ENCODE assay signal across 26 mouse cellular contexts in genomic region chr2:84384911-84385693, GRCm38 (mm10). TPM values are rescaled to one million over a fixed set of nuclear protein-coding genes. Genes with fewer than 3 reads are reported as not detected.
A peak's percentile ranks its signal among the peaks of the same experiment; 100 is the strongest.
DNase-seq lines count a peak whose midpoint lies in the region; ATAC-seq and TF ChIP-seq lines count a peak whose summit lies in the region.
"Had no signal": no experiment of that assay in that cellular context is flagged by ENCODE, and none has a peak within 500 bp of the region (broad histone marks: within the 10 kb centered on the region; RNA-seq: fewer than 3 reads in every experiment).

No protein-coding gene starts in this region.

- peak; percentile 59 for TF ChIP-seq EP300 in liver, embryonic 14.5 days (IDR thresholded peaks at IDR 0.05; ENCODE audit: low read depth)

- H3K36me3 ChIP-seq in kidney, adult 2 months (ENCODE audit: control insufficient read depth, insufficient read depth, low read length), result no peaks in the 10 kb centered on the region
- no peaks in the 10 kb centered on the region for H3K36me3 ChIP-seq in kidney, embryonic 16.5 days (ENCODE audit: insufficient read depth, low read length)
- no peaks in the 10 kb centered on the region for H3K36me3 ChIP-seq in liver, embryonic 14.5 days (replicated peaks; ENCODE audit: control insufficient read depth, insufficient read depth, low read depth)
- H3K36me3 ChIP-seq in forebrain, embryonic 12.5 days (replicated peaks), result no peaks in the 10 kb centered on the region
- H3K36me3 ChIP-seq: embryonic facial prominence, embryonic 13.5 days; G1E; neural tube, embryonic 12.5 days had no signal

- 87% methylated on average over 6 of the region's 6 CpGs for WGBS in kidney, adult 2 months
- 83% methylated on average over 6 of the region's 6 CpGs for WGBS in kidney, embryonic 16.5 days
- WGBS in liver, embryonic 14.5 days (ENCODE audit: insufficient replicate concordance), result 29% methylated on average over 6 of the region's 6 CpGs
- 68% methylated on average over 6 of the region's 6 CpGs for WGBS in forebrain, embryonic 12.5 days

- peak; percentile 69 for DNase-seq in heart, adult 8-10 months (ENCODE audit: low spot score)
- no peak for DNase-seq in heart, postnatal 25 days (ENCODE audit: low spot score)
- no peak for DNase-seq in kidney, adult 2 months
- DNase-seq in liver, embryonic 14.5 days (ENCODE audit: low read depth in 3 of 3, low spot score in 3 of 3), result no peak
- DNase-seq in ovary, postnatal 36 days (ENCODE audit: low spot score), result no peak
- DNase-seq: adrenal gland, adult 8-10 months; cerebellum, adult 18-20 months; cerebellum, postnatal 14 days; kidney, postnatal 36 days; layer of hippocampus, postnatal 36 days; lung, adult 2 months; lung, postnatal 14 days; midbrain, embryonic 14.5 days; right cerebral cortex, adult 18-20 months; right cerebral cortex, postnatal 4 days; thymus, postnatal 25 days had no signal

- intact Hi-C loops in heart, postnatal 25 days (cut with DNase I), result loop anchor here (5.0 kb wide), 3 partner anchors 48 to 203 kb away; no protein-coding TSS in a partner anchor

- H3K9ac ChIP-seq in kidney, embryonic 16.5 days (replicated peaks; ENCODE audit: low read length), result no peak overlapping the region
- H3K9ac ChIP-seq in liver, embryonic 14.5 days (replicated peaks), result no peak overlapping the region
- H3K9ac ChIP-seq in forebrain, embryonic 12.5 days, result no peak overlapping the region
- H3K9ac ChIP-seq: embryonic facial prominence, embryonic 13.5 days; forebrain, embryonic 13.5 days; neural tube, embryonic 12.5 days had no signal

- no peak for ATAC-seq in kidney, embryonic 16.5 days (ENCODE audit: low FRiP score, low TSS enrichment)
- peak; percentile 66; the same call in 1 of the 2 replicates for ATAC-seq in liver, embryonic 14.5 days (ENCODE audit: insufficient read depth)
- ATAC-seq in forebrain, embryonic 12.5 days (ENCODE audit: low FRiP score), result no peak
- ATAC-seq: forebrain, embryonic 13.5 days; hindbrain, postnatal 0 days; intestine, embryonic 16.5 days had no signal

- H3K4me3 ChIP-seq in kidney, adult 2 months (ENCODE audit: insufficient read depth, low read depth, low read length), result no peak overlapping the region
- H3K4me3 ChIP-seq in kidney, embryonic 16.5 days (ENCODE audit: low read length), result no peak overlapping the region
- no peak overlapping the region for H3K4me3 ChIP-seq in liver, embryonic 14.5 days (ENCODE audit: insufficient read depth in 1 of 2, low read depth in 2 of 2, low read length in 2 of 2)
- H3K4me3 ChIP-seq in forebrain, embryonic 12.5 days (replicated peaks), result no peak overlapping the region
- H3K4me3 ChIP-seq: embryonic facial prominence, embryonic 13.5 days; erythroblast, embryonic 14.5 days; forebrain, embryonic 13.5 days; neural tube, embryonic 12.5 days had no signal

- no peaks in the 10 kb centered on the region for H3K27me3 ChIP-seq in kidney, adult 2 months (replicated peaks; ENCODE audit: control insufficient read depth, insufficient read depth, low read length)
- no peaks in the 10 kb centered on the region for H3K27me3 ChIP-seq in kidney, embryonic 16.5 days (ENCODE audit: insufficient read depth, low read length)
- no peaks in the 10 kb centered on the region for H3K27me3 ChIP-seq in liver, embryonic 14.5 days (ENCODE audit: control insufficient read depth, insufficient read depth, low read length)
- H3K27me3 ChIP-seq in forebrain, embryonic 12.5 days, result no peaks in the 10 kb centered on the region
- H3K27me3 ChIP-seq: CH12.LX; embryonic facial prominence, embryonic 13.5 days; forebrain, embryonic 13.5 days; neural tube, embryonic 12.5 days had no signal

- TF ChIP-seq CTCF in kidney, adult 2 months (conservative IDR thresholded peaks at IDR 0.05; ENCODE audit: insufficient read depth, insufficient read length, low read depth, low read length), result no peak
- no peak for TF ChIP-seq CTCF in liver, embryonic 14.5 days (IDR thresholded peaks at IDR 0.05; ENCODE audit: low read depth)

- no peak overlapping the region for H3K4me2 ChIP-seq in kidney, embryonic 16.5 days (replicated peaks; ENCODE audit: low read depth, low read length)
- no peak overlapping the region for H3K4me2 ChIP-seq in liver, embryonic 14.5 days (ENCODE audit: low read depth)
- H3K4me2 ChIP-seq in forebrain, embryonic 12.5 days, result no peak overlapping the region
- H3K4me2 ChIP-seq: embryonic facial prominence, embryonic 13.5 days; forebrain, embryonic 13.5 days; neural tube, embryonic 12.5 days had no signal

- H3K27ac ChIP-seq in kidney, adult 2 months (ENCODE audit: insufficient read depth, low read depth, low read length), result peak overlapping the region; percentile 50; the same call in 1 of the 2 replicates
- no peak overlapping the region for H3K27ac ChIP-seq in kidney, embryonic 16.5 days (ENCODE audit: low read length)
- no peak overlapping the region for H3K27ac ChIP-seq in liver, embryonic 14.5 days
- H3K27ac ChIP-seq in forebrain, embryonic 12.5 days, result no peak overlapping the region
- H3K27ac ChIP-seq: embryonic facial prominence, embryonic 13.5 days; forebrain, embryonic 13.5 days; hindbrain, postnatal 0 days; neural tube, embryonic 12.5 days had no signal

- H3K4me1 ChIP-seq in kidney, adult 2 months (ENCODE audit: control insufficient read depth, insufficient read depth, low read length), result 0 out of 2 replicates have a peak, but pooled peaks cover 7% of the 10 kb centered on the region
- H3K4me1 ChIP-seq in kidney, embryonic 16.5 days (ENCODE audit: insufficient read depth, low read length), result peaks cover 18% of the 10 kb centered on the region
- H3K4me1 ChIP-seq in liver, embryonic 14.5 days (replicated peaks; ENCODE audit: control insufficient read depth in 2 of 2, insufficient read depth in 2 of 2, low read length in 1 of 2), result peaks cover 0 to 12% of the 10 kb centered on the region in 2 experiments; a peak in 3 of 4 replicates
- H3K4me1 ChIP-seq in forebrain, embryonic 12.5 days, result peaks cover 6% of the 10 kb centered on the region; the same call in 1 of the 2 replicates
- H3K4me1 ChIP-seq: forebrain, embryonic 13.5 days; neural tube, embryonic 12.5 days had no signal

- no peak for TF ChIP-seq POLR2A in kidney, adult 2 months (IDR thresholded peaks at IDR 0.05; ENCODE audit: low read depth, low read length)

- no peaks in the 10 kb centered on the region for H3K9me3 ChIP-seq in kidney, embryonic 16.5 days (ENCODE audit: low read length)
- no peaks in the 10 kb centered on the region for H3K9me3 ChIP-seq in liver, embryonic 14.5 days (ENCODE audit: control insufficient read depth, low read length)
- H3K9me3 ChIP-seq in forebrain, embryonic 12.5 days, result no peaks in the 10 kb centered on the region
- H3K9me3 ChIP-seq: embryonic facial prominence, embryonic 13.5 days; forebrain, embryonic 13.5 days; G1E; neural tube, embryonic 12.5 days had no signal

RNA-seq across cellular contexts. Expression of gene Calcrl, which starts 40.1 kb away (rescaled TPM):
- total RNA-seq in heart, adult 8-10 months (2022), result 10 to 100 TPM; 18.9 to 25.4 (median 24.4) TPM
- 10 to 100 TPM; 32.3 to 41.2 TPM for total RNA-seq in heart, postnatal 25 days (2021)
- 6.6 and 9.8 TPM in 2 replicates for polyA plus RNA-seq in kidney, adult 2 months (2012; rRNA removed)
- polyA plus RNA-seq in kidney, embryonic 16.5 days (2015; fragmentation: Nextera tagmentation; extraction: Ambion mirVana), result 64.7 and 73.3 TPM in 2 replicates
- polyA plus RNA-seq in liver, embryonic 14.5 days (2012; rRNA removed), result 2.0 and 2.8 TPM in 2 replicates
- 10.1 and 11.3 TPM in 2 replicates for polyA plus RNA-seq in liver, embryonic 14.5 days (2014; fragmentation: Nextera tagmentation; extraction: Ambion mirVana)
- polyA plus RNA-seq in forebrain, embryonic 12.5 days (2016; fragmentation: Nextera tagmentation; extraction: Ambion mirVana), result 10.3 and 11.0 TPM in 2 replicates
- polyA plus RNA-seq: erythroblast, embryonic 14.5 days had no signal
